Mouse (Mus musculus): ENCODE data around the gene Prlhr.

GRCm38 (mm10) chr19:60468254-60468762 is at the start of gene Prlhr:
- TF ChIP-seq ZC3H11A (IDR thresholded peaks at IDR 0.05; ENCODE audit: borderline replicate concordance, low read depth, low read length) (no peak), HCFC1 (IDR thresholded peaks at IDR 0.05; ENCODE audit: borderline replicate concordance, insufficient read depth, low read length) (no peak), MAFK (IDR thresholded peaks at IDR 0.05; ENCODE audit: insufficient read depth, low read depth, low read length) (no peak), ZNF384 (IDR thresholded peaks at IDR 0.05; ENCODE audit: low read depth, low read length) (no peak), CHD2 (IDR thresholded peaks at IDR 0.05; ENCODE audit: low read depth, low read length) (no peak)

All from ES-E14 (cell line).